8 mouse cellular contexts compared by ENCODE assay signal in the genomic region with DNA sequence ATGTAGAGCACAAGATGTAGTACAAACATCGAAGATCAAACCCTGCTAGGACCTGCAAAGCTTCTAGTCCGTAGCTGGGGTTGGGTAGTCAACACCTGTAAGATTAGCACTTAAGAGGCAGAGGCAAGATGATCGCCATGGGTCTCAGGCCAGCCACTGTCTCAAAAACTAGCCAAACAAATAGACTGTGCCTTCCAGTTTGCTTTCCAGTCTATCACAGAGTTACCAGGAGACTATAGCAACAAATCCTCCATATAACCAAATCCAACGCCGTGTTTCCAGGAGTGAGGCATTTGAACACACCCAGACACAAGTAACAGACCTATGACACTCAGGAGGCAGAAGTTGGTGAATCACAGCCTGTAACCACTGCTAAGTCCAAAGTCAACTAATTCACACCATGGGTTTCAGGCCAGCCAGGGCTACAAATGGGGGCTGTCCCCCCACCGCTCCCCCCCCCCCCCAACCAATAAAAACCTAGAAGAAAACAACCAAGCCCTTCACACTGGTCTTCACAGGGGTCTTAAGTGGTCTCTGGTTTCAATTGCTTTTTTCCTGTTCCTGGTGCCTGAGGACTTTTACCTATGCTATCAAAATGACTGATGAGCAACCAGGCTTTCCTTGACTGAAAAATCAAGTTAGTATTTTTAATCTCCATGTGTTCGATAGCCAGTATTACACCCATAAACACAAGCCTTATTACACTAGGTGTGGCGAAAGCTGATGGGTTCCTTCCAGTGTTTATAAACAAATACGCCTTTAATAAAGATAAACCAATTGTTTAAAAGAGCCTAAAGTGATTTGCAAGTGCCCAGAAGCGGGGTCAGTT. TPM values are rescaled to one million over a fixed set of nuclear protein-coding genes. Genes with fewer than 3 reads are reported as not detected.
DNase-seq lines count a peak whose midpoint lies in the region; ATAC-seq and TF ChIP-seq lines count a peak whose summit lies in the region.

No protein-coding gene starts in this region.

- peaks cover 31% of the 10 kb centered on the region for H3K36me3 ChIP-seq in lung, embryonic 14.5 days (ENCODE audit: insufficient read depth)
- peaks cover 2% of the 10 kb centered on the region; the same call in 1 of the 2 replicates for H3K36me3 ChIP-seq in embryonic facial prominence, embryonic 11.5 days (replicated peaks; ENCODE audit: control insufficient read depth, insufficient read depth, low read depth, low read length)
- no peaks in the 10 kb centered on the region for H3K36me3 ChIP-seq in hindbrain, postnatal 0 days (ENCODE audit: insufficient read depth, low read length)
- no peaks in the 10 kb centered on the region for H3K36me3 ChIP-seq in midbrain, embryonic 16.5 days (ENCODE audit: control insufficient read depth, insufficient read depth, low read length)

- H3K9me3 ChIP-seq in lung, embryonic 14.5 days (ENCODE audit: low read depth, low read length): no peaks in the 10 kb centered on the region
- no peaks in the 10 kb centered on the region for H3K9me3 ChIP-seq in embryonic facial prominence, embryonic 11.5 days (replicated peaks; ENCODE audit: control insufficient read depth, low read length)
- no peaks in the 10 kb centered on the region for H3K9me3 ChIP-seq in hindbrain, postnatal 0 days (ENCODE audit: low read length)
- H3K9me3 ChIP-seq in midbrain, embryonic 16.5 days (replicated peaks; ENCODE audit: control insufficient read depth, low read length, poor library complexity, severe bottlenecking): no peaks in the 10 kb centered on the region

- no peak for TF ChIP-seq CTCF in lung, embryonic 14.5 days (IDR thresholded peaks at IDR 0.05; ENCODE audit: low read depth)
- TF ChIP-seq CTCF in hindbrain, postnatal 0 days (IDR thresholded peaks at IDR 0.05; ENCODE audit: low read depth): no peak

- H3K4me3 ChIP-seq in lung, embryonic 14.5 days (ENCODE audit: low read depth, low read length): peak overlapping the region; percentile 53
- peak overlapping the region; percentile 45 for H3K4me3 ChIP-seq in embryonic facial prominence, embryonic 11.5 days (ENCODE audit: low read depth, low read length)
- peak overlapping the region; percentile 63 for H3K4me3 ChIP-seq in hindbrain, postnatal 0 days (ENCODE audit: low read length)
- peak overlapping the region; percentile 53 for H3K4me3 ChIP-seq in midbrain, embryonic 16.5 days (ENCODE audit: low read depth, low read length)

- peak overlapping the region; percentile 76; the same call in 1 of the 2 replicates for H3K27ac ChIP-seq in lung, embryonic 14.5 days (ENCODE audit: low read depth)
- no peak overlapping the region for H3K27ac ChIP-seq in embryonic facial prominence, embryonic 11.5 days (replicated peaks; ENCODE audit: low read depth, low read length)
- peak overlapping the region; percentile 83 for H3K27ac ChIP-seq in hindbrain, postnatal 0 days
- H3K27ac ChIP-seq in midbrain, embryonic 16.5 days (ENCODE audit: low read length): peak overlapping the region; percentile 74

- ATAC-seq in lung, embryonic 14.5 days (ENCODE audit: insufficient read depth): peak; percentile 1; the same call in 1 of the 2 replicates
- ATAC-seq in embryonic facial prominence, embryonic 11.5 days (replicated peaks; ENCODE audit: insufficient number of reproducible peaks, low FRiP score, low TSS enrichment, low read depth): peak; percentile 16; the same call in 1 of the 2 replicates
- peak; percentile 41 for ATAC-seq in hindbrain, postnatal 0 days
- ATAC-seq in midbrain, embryonic 16.5 days: peak; percentile 36; the same call in 1 of the 2 replicates

- H3K4me2 ChIP-seq in lung, embryonic 14.5 days: peak overlapping the region; percentile 60
- peak overlapping the region; percentile 32 for H3K4me2 ChIP-seq in embryonic facial prominence, embryonic 11.5 days (ENCODE audit: low read depth, low read length)
- peak overlapping the region; percentile 65 for H3K4me2 ChIP-seq in hindbrain, postnatal 0 days (ENCODE audit: low read depth, low read length)
- H3K4me2 ChIP-seq in midbrain, embryonic 16.5 days (ENCODE audit: low read length): peak overlapping the region; percentile 54

- DNase-seq in lung, embryonic 14.5 days: no peak
- DNase-seq in lung, postnatal 10 days: no peak
- peak; percentile 5 for DNase-seq in embryonic facial prominence, embryonic 11.5 days (ENCODE audit: low spot score)
- no peak for DNase-seq in hindbrain, postnatal 0 days (ENCODE audit: low spot score)
- DNase-seq in right cerebral cortex, adult 2 months (ENCODE audit: low spot score in 2 of 2): no peak
- no peak for DNase-seq in right cerebral cortex, postnatal 25 days
- DNase-seq in embryo, embryonic 10.5 days (ENCODE audit: low spot score): no peak

- WGBS in lung, embryonic 14.5 days: 46% methylated on average over 10 of the region's 10 CpGs
- 56% methylated on average over 10 of the region's 10 CpGs for WGBS in embryonic facial prominence, embryonic 11.5 days
- 50% methylated on average over 10 of the region's 10 CpGs for WGBS in hindbrain, postnatal 0 days
- 54% methylated on average over 10 of the region's 10 CpGs for WGBS in midbrain, embryonic 16.5 days

- no peaks in the 10 kb centered on the region for H3K27me3 ChIP-seq in lung, embryonic 14.5 days (ENCODE audit: insufficient read depth, low read length)
- H3K27me3 ChIP-seq in embryonic facial prominence, embryonic 11.5 days (ENCODE audit: control insufficient read depth, insufficient read depth, low read length): no peaks in the 10 kb centered on the region
- no peaks in the 10 kb centered on the region for H3K27me3 ChIP-seq in hindbrain, postnatal 0 days (ENCODE audit: insufficient read depth, low read length)
- no peaks in the 10 kb centered on the region for H3K27me3 ChIP-seq in midbrain, embryonic 16.5 days (ENCODE audit: control insufficient read depth, insufficient read depth, low read depth, low read length)

- H3K4me1 ChIP-seq in lung, embryonic 14.5 days (ENCODE audit: insufficient read depth): no peaks in the 10 kb centered on the region
- H3K4me1 ChIP-seq in embryonic facial prominence, embryonic 11.5 days (ENCODE audit: control insufficient read depth, insufficient read depth, low read length): no peaks in the 10 kb centered on the region
- H3K4me1 ChIP-seq in hindbrain, postnatal 0 days (ENCODE audit: insufficient read depth, low read length): no peaks in the 10 kb centered on the region
- peaks cover 10% of the 10 kb centered on the region for H3K4me1 ChIP-seq in midbrain, embryonic 16.5 days (ENCODE audit: control insufficient read depth, insufficient read depth, low read length)

- peak overlapping the region; percentile 56 for H3K9ac ChIP-seq in lung, embryonic 14.5 days
- H3K9ac ChIP-seq in embryonic facial prominence, embryonic 11.5 days (replicated peaks; ENCODE audit: low read length): peak overlapping the region; percentile 56; the same call in 1 of the 2 replicates
- H3K9ac ChIP-seq in hindbrain, postnatal 0 days (replicated peaks; ENCODE audit: low read length): peak overlapping the region; percentile 68
- peak overlapping the region; percentile 64 for H3K9ac ChIP-seq in midbrain, embryonic 16.5 days (ENCODE audit: low read depth, low read length)

RNA-seq across cellular contexts. Expression of gene Nek3, which starts 0.8 kb away (rescaled TPM):
- 5.9 and 6.3 TPM in 2 replicates for polyA plus RNA-seq in lung, embryonic 14.5 days (2014; fragmentation: Nextera tagmentation; extraction: Ambion mirVana)
- polyA plus RNA-seq in embryonic facial prominence, embryonic 11.5 days (2014; fragmentation: Nextera tagmentation; extraction: Ambion mirVana): 7.1 TPM in 2 replicates
- total RNA-seq in hindbrain, postnatal 0 days (2014; rRNA removed): 1.5 and 3.2 TPM in 2 replicates
- 6.9 and 7.1 TPM in 2 replicates for polyA plus RNA-seq in hindbrain, postnatal 0 days (2015; fragmentation: Nextera tagmentation; extraction: Ambion mirVana)
- polyA plus RNA-seq in midbrain, embryonic 16.5 days (2015; fragmentation: Nextera tagmentation; extraction: Ambion mirVana): 6.1 and 9.1 TPM in 2 replicates

RNA-seq across cellular contexts. Expression of gene Ckap2, which starts 20.2 kb away (rescaled TPM):
- polyA plus RNA-seq in lung, embryonic 14.5 days (2014; fragmentation: Nextera tagmentation; extraction: Ambion mirVana): 65.5 and 68.2 TPM in 2 replicates
- 62.6 and 66.9 TPM in 2 replicates for polyA plus RNA-seq in embryonic facial prominence, embryonic 11.5 days (2014; fragmentation: Nextera tagmentation; extraction: Ambion mirVana)
- total RNA-seq in hindbrain, postnatal 0 days (2014; rRNA removed): 7.9 and 11.4 TPM in 2 replicates
- polyA plus RNA-seq in hindbrain, postnatal 0 days (2015; fragmentation: Nextera tagmentation; extraction: Ambion mirVana): 12.5 and 16.3 TPM in 2 replicates
- polyA plus RNA-seq in midbrain, embryonic 16.5 days (2015; fragmentation: Nextera tagmentation; extraction: Ambion mirVana): 6.6 and 8.4 TPM in 2 replicates

RNA-seq across cellular contexts. Expression of gene Vps36, which starts 27.1 kb away (rescaled TPM):
- 52.1 and 55.6 TPM in 2 replicates for polyA plus RNA-seq in lung, embryonic 14.5 days (2014; fragmentation: Nextera tagmentation; extraction: Ambion mirVana)
- 38.6 and 41.1 TPM in 2 replicates for polyA plus RNA-seq in embryonic facial prominence, embryonic 11.5 days (2014; fragmentation: Nextera tagmentation; extraction: Ambion mirVana)
- 26.7 and 29.9 TPM in 2 replicates for total RNA-seq in hindbrain, postnatal 0 days (2014; rRNA removed)
- polyA plus RNA-seq in hindbrain, postnatal 0 days (2015; fragmentation: Nextera tagmentation; extraction: Ambion mirVana): 39.0 and 40.3 TPM in 2 replicates
- polyA plus RNA-seq in midbrain, embryonic 16.5 days (2015; fragmentation: Nextera tagmentation; extraction: Ambion mirVana): 41.6 and 44.2 TPM in 2 replicates

RNA-seq across cellular contexts. Expression of gene Nek5, which starts 40.6 kb away (rescaled TPM):
- 0.26 and 0.27 TPM in 2 replicates for polyA plus RNA-seq in lung, embryonic 14.5 days (2014; fragmentation: Nextera tagmentation; extraction: Ambion mirVana)
- polyA plus RNA-seq in embryonic facial prominence, embryonic 11.5 days (2014; fragmentation: Nextera tagmentation; extraction: Ambion mirVana): 0.28 TPM in 1 of 2 replicates, not detected in the other
- total RNA-seq in hindbrain, postnatal 0 days (2014; rRNA removed): 1.5 and 1.8 TPM in 2 replicates
- polyA plus RNA-seq in hindbrain, postnatal 0 days (2015; fragmentation: Nextera tagmentation; extraction: Ambion mirVana): 1.6 and 1.8 TPM in 2 replicates
- polyA plus RNA-seq in midbrain, embryonic 16.5 days (2015; fragmentation: Nextera tagmentation; extraction: Ambion mirVana): 1.0 and 1.3 TPM in 2 replicates
